Comparison of ENCODE assay signal across 8 mouse cellular contexts in the genomic region with DNA sequence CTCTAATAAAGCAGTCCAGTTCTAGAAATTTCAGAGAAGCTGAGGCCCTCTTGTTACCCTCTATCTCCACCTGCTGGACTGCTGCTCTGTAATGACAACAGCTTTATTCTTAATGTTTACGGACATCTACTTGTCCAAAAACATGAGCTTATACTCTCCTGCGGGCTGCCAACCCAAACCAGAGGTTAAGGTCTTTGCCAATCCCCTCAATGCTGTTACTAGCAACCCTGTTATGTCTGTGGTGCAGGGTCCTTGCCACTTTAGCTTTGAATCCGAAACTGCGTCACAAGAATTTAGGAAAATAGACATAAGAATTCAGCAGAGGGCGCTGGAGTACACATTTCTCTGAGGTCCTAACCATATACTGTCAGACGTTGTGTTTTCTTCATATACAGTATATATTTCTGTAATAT. TPM values are rescaled to one million over a fixed set of nuclear protein-coding genes. Genes with fewer than 3 reads are reported as not detected.
A peak's percentile ranks its signal among the peaks of the same experiment; 100 is the strongest.
DNase-seq lines count a peak whose midpoint lies in the region; TF ChIP-seq lines count a peak whose summit lies in the region.

No protein-coding gene starts in this region.

- H3K27ac ChIP-seq in embryonic facial prominence, embryonic 10.5 days (replicated peaks), result no peak overlapping the region
- no peak overlapping the region for H3K27ac ChIP-seq in kidney, adult 2 months (ENCODE audit: insufficient read depth, low read depth, low read length)
- H3K27ac ChIP-seq in midbrain, embryonic 10.5 days (replicated peaks), result no peak overlapping the region

- no peaks in the 10 kb centered on the region for H3K27me3 ChIP-seq in embryonic facial prominence, embryonic 10.5 days (replicated peaks; ENCODE audit: low read depth, poor library complexity, severe bottlenecking)
- no peaks in the 10 kb centered on the region for H3K27me3 ChIP-seq in kidney, adult 2 months (replicated peaks; ENCODE audit: control insufficient read depth, insufficient read depth, low read length)
- no peaks in the 10 kb centered on the region for H3K27me3 ChIP-seq in midbrain, embryonic 10.5 days (ENCODE audit: low read depth, poor library complexity, severe bottlenecking)

- TF ChIP-seq POLR2A in kidney, adult 2 months (IDR thresholded peaks at IDR 0.05; ENCODE audit: low read depth, low read length), result no peak

- intact Hi-C loops in left cerebral cortex, postnatal 4 days (cut with DNase I), result loop anchor here (5.0 kb wide), 2 partner anchors 529 to 1186 kb away; no protein-coding TSS in a partner anchor

- no peaks in the 10 kb centered on the region for H3K36me3 ChIP-seq in embryonic facial prominence, embryonic 10.5 days (replicated peaks)
- H3K36me3 ChIP-seq in kidney, adult 2 months (ENCODE audit: control insufficient read depth, insufficient read depth, low read length), result no peaks in the 10 kb centered on the region
- H3K36me3 ChIP-seq in midbrain, embryonic 10.5 days, result no peaks in the 10 kb centered on the region

- no peak; the same call in 1 of the 2 replicates for TF ChIP-seq CTCF in kidney, adult 2 months (conservative IDR thresholded peaks at IDR 0.05; ENCODE audit: insufficient read depth, insufficient read length, low read depth, low read length)

- no peaks in the 10 kb centered on the region for H3K4me1 ChIP-seq in embryonic facial prominence, embryonic 10.5 days
- H3K4me1 ChIP-seq in kidney, adult 2 months (ENCODE audit: control insufficient read depth, insufficient read depth, low read length), result no peaks in the 10 kb centered on the region
- no peaks in the 10 kb centered on the region for H3K4me1 ChIP-seq in midbrain, embryonic 10.5 days

- no peaks in the 10 kb centered on the region for H3K9me3 ChIP-seq in embryonic facial prominence, embryonic 10.5 days
- H3K9me3 ChIP-seq in midbrain, embryonic 10.5 days (replicated peaks), result no peaks in the 10 kb centered on the region

- H3K4me3 ChIP-seq in embryonic facial prominence, embryonic 10.5 days, result peak overlapping the region; percentile 46
- peak overlapping the region; percentile 86 for H3K4me3 ChIP-seq in kidney, adult 2 months (ENCODE audit: insufficient read depth, low read depth, low read length)
- H3K4me3 ChIP-seq in midbrain, embryonic 10.5 days, result peak overlapping the region; percentile 46

- 14% methylated on average over 6 of the region's 6 CpGs for WGBS in embryonic facial prominence, embryonic 10.5 days
- under 1% methylated on average over 6 of the region's 6 CpGs for WGBS in kidney, adult 2 months
- 16% methylated on average over 6 of the region's 6 CpGs for WGBS in midbrain, embryonic 10.5 days

- peak; percentile 74 for DNase-seq in 416B (ENCODE audit: low read depth)
- peak; percentile 42 for DNase-seq in adrenal gland, postnatal 10 days
- DNase-seq in embryonic facial prominence, embryonic 10.5 days (ENCODE audit: low spot score), result peak; percentile 22
- DNase-seq in heart, adult 8-10 months (ENCODE audit: low spot score), result peak; percentile 56
- peak; percentile 54 for DNase-seq in kidney, adult 2 months
- DNase-seq in left cerebral cortex, postnatal 4 days, result peak; percentile 27
- peak; percentile 30 for DNase-seq in midbrain, embryonic 10.5 days (ENCODE audit: low spot score)
- peak; percentile 31 for DNase-seq in skeletal muscle tissue, adult 2 months (ENCODE audit: low read depth, low spot score)

RNA-seq across cellular contexts. Expression of a gene that starts 54.4 kb away (rescaled TPM):
- 1 to 10 TPM; 1.9 to 2.9 TPM for total RNA-seq in adrenal gland, postnatal 10 days (2021)
- 1.8 and 2.0 TPM in 2 replicates for polyA plus RNA-seq in embryonic facial prominence, embryonic 10.5 days (2016; fragmentation: Nextera tagmentation; extraction: Ambion mirVana)
- 1 to 10 TPM; 1.7 to 3.6 (median 3.0) TPM for total RNA-seq in heart, adult 8-10 months (2022)
- 0.23 and 0.30 TPM in 2 replicates for polyA plus RNA-seq in kidney, adult 2 months (2012; rRNA removed)
- under 1 TPM; 0.74 to 0.88 TPM for total RNA-seq in left cerebral cortex, postnatal 4 days (2021)
- polyA plus RNA-seq in midbrain, embryonic 10.5 days (2016; fragmentation: Nextera tagmentation; extraction: Ambion mirVana), result 1.4 and 1.9 TPM in 2 replicates

Comparison
In these comparisons a context has a peak if more than half of its experiments do, and no peak if none do; other contexts are left out.
1. DNase-seq: peak in every context shown above with its lines; median percentile 74 in 416B; 56 in heart, adult 8-10 months; 54 in kidney, adult 2 months; 42 in adrenal gland, postnatal 10 days; 31 in skeletal muscle tissue, adult 2 months; 30 in midbrain, embryonic 10.5 days; 27 in left cerebral cortex, postnatal 4 days; 22 in embryonic facial prominence, embryonic 10.5 days.